Mouse (Mus musculus) right cerebral cortex, postnatal 10 days (tissue): ENCODE measurements at regions not wholly inside any gene's neighbourhood (a gene's known extent, or its start where the extent isn't known, plus 50 kb on each side); places are given as distances from the start of the nearest gene placed in this dataset.

Experiments used
- DNase-seq, 2 experiments: peaks; one replicate each; pipeline ENCODE4 v3.0.0; 2021; ENCODE audit warnings: low spot score in 2 of 2

GRCm38 (mm10) chr6:99898077-99898476, 171.9 kb upstream of the Prok2 start:
- DNase-seq: no peak

- DNase-seq: no peak
These were observed 169.4 kb upstream of the Prok2 start for GRCm38 (mm10) chr6:99895558-99895957.

- no peak for DNase-seq
These were observed 167.7 kb upstream of the Prok2 start for GRCm38 (mm10) chr6:99893936-99894335.

GRCm38 (mm10) chr6:99892204-99892603, 166.0 kb upstream of the Prok2 start:
- no peak for DNase-seq

GRCm38 (mm10) chr6:99891790-99892189, 165.6 kb upstream of the Prok2 start:
- no peak for DNase-seq

GRCm38 (mm10) chr6:99890805-99891204, 164.6 kb upstream of the Prok2 start:
- no peak for DNase-seq

- no peak for DNase-seq
These were observed 162.9 kb upstream of the Prok2 start for GRCm38 (mm10) chr6:99889055-99889454.

GRCm38 (mm10) chr6:99887904-99888303, 161.7 kb upstream of the Prok2 start:
- no peak for DNase-seq

GRCm38 (mm10) chr6:99884755-99885154, 158.6 kb upstream of the Prok2 start:
- no peak for DNase-seq

- DNase-seq: no peak
These were observed 157.9 kb upstream of the Prok2 start for GRCm38 (mm10) chr6:99884054-99884453.

GRCm38 (mm10) chr6:99881606-99882005, 155.4 kb upstream of the Prok2 start:
- DNase-seq: no peak

- no peak for DNase-seq
These were observed 148.7 kb upstream of the Prok2 start for GRCm38 (mm10) chr6:99874852-99875251.

GRCm38 (mm10) chr6:99874029-99874428, 147.8 kb upstream of the Prok2 start:
- no peak for DNase-seq

GRCm38 (mm10) chr6:99866061-99866460, 139.9 kb upstream of the Prok2 start:
- DNase-seq: no peak

GRCm38 (mm10) chr6:99864949-99865348, 138.8 kb upstream of the Prok2 start:
- peak; percentile 79 to 82 for DNase-seq

- peak; percentile 50 to 59 for DNase-seq
These were observed 137.2 kb upstream of the Prok2 start for GRCm38 (mm10) chr6:99863418-99863817.

GRCm38 (mm10) chr6:99857411-99857810, 131.2 kb upstream of the Prok2 start:
- no peak for DNase-seq

- DNase-seq: no peak
These were observed 127.5 kb upstream of the Prok2 start for GRCm38 (mm10) chr6:99853716-99854115.

- DNase-seq: no peak
These were observed 124.5 kb upstream of the Prok2 start for GRCm38 (mm10) chr6:99850706-99851105.

GRCm38 (mm10) chr6:99845508-99845846, 119.3 kb upstream of the Prok2 start:
- no peak for DNase-seq

GRCm38 (mm10) chr6:99844775-99845507, 118.7 kb upstream of the Prok2 start:
- no peak for DNase-seq

- DNase-seq: no peak
These were observed 117.3 kb upstream of the Prok2 start for GRCm38 (mm10) chr6:99843507-99843906.

GRCm38 (mm10) chr6:99842723-99843122, 116.5 kb upstream of the Prok2 start:
- no peak for DNase-seq

GRCm38 (mm10) chr6:99840823-99841222, 114.6 kb upstream of the Prok2 start:
- no peak for DNase-seq
